Mouse (Mus musculus) hindbrain, postnatal 0 days (tissue): Measurements from ENCODE around the gene Lgals3bp. TPM values are rescaled to one million over a fixed set of nuclear protein-coding genes. Genes with fewer than 3 reads are reported as not detected.

Experiments
- ATAC-seq: fragments of 200-750 bp; cut with Nextera tagmentation; 2 replicates; pipeline ENCODE4 v1.8.0; 2017; ENCODE audit warnings: mild to moderate bottlenecking, moderate TSS enrichment, moderate library complexity
- DNase-seq: peaks from one replicate; pipeline ENCODE4 v3.0.0-alpha.2; 2015; ENCODE audit warnings: low spot score
- H3K27ac ChIP-seq: fragments of 300-500 bp; sonication (generic); 2 replicates; pipeline ENCODE4 v1.5.1; 2014; ENCODE audit warnings: mild to moderate bottlenecking
- H3K27me3 ChIP-seq: fragments of 300-500 bp; sonication (generic); 2 replicates; pipeline ENCODE4 v1.6.1; 2014; ENCODE audit warnings: low read length, mixed read lengths; ENCODE audit not compliant: insufficient read depth
- H3K36me3 ChIP-seq: fragments of 300-500 bp; sonication (generic); 2 replicates; pipeline ENCODE4 v1.6.1; 2014; ENCODE audit warnings: low read length, mixed read lengths; ENCODE audit not compliant: insufficient read depth
- H3K4me1 ChIP-seq: fragments of 300-500 bp; sonication (generic); 2 replicates; pipeline ENCODE4 v1.6.1; 2014; ENCODE audit warnings: antibody characterized with exemption, low read length, mixed read lengths; ENCODE audit not compliant: insufficient read depth
- H3K4me2 ChIP-seq: fragments of 300-500 bp; sonication (generic); 2 replicates; pipeline ENCODE4 v1.6.1; 2014; ENCODE audit warnings: low read depth, mild to moderate bottlenecking, low read length, moderate library complexity, mixed read lengths
- H3K4me3 ChIP-seq: fragments of 300-500 bp; sonication (generic); 2 replicates; pipeline ENCODE4 v1.5.1; 2014; ENCODE audit warnings: low read length
- H3K9ac ChIP-seq: fragments of 300-500 bp; sonication (generic); replicated peaks from 2 replicates; pipeline ENCODE4 v1.6.1; 2014; ENCODE audit warnings: mild to moderate bottlenecking, low read length, moderate library complexity, mixed read lengths
- H3K9me3 ChIP-seq: fragments of 300-500 bp; sonication (generic); 2 replicates; pipeline ENCODE4 v1.6.1; 2016; ENCODE audit warnings: low read length, mixed read lengths
- CTCF ChIP-seq: IDR thresholded peaks from 2 replicates; pipeline ENCODE4 v1.5.1; 2016; ENCODE audit warnings: antibody characterized with exemption, control low read depth, low read depth
- WGBS: fragments of 180-500 bp; shearing (Covaris S2); extraction: QIAGEN DNeasy Blood & Tissue Kit; methylation state at CpG from one replicate; pipeline ENCODE4 v1.1.7; 2014; 5-methylcytosine and 5-hydroxymethylcytosine counted together
- polyA plus RNA-seq: library from polyadenylated mRNA; unstranded; fragments of >200 nt; fragmentation: Nextera tagmentation; extraction: Ambion mirVana; gene quantifications from 2 replicates; pipeline ENCODE4 v1.2.1, GENCODE M21; 2015
- total RNA-seq: library from RNA; depleted of rRNA; stranded (reverse); fragments of >200 nt; gene quantifications from 2 replicates; pipeline ENCODE4 v1.2.3, GENCODE M21; 2014

The Lgals3bp gene
- total and polyA plus RNA-seq, 2 experiments from 2014 or later, result 18.5 to 25.5 TPM

- 80% methylated on average over 8 of the region's 8 CpGs for WGBS
- ATAC-seq, result no peak
- Histone ChIP-seq H3K27me3 (no peaks in the 10 kb centered on the region), H3K9me3 (no peaks in the 10 kb centered on the region), H3K4me3 (no peak overlapping the region), H3K36me3 (no peaks in the 10 kb centered on the region), H3K4me1 (no peaks in the 10 kb centered on the region), H3K9ac (no peak overlapping the region), H3K4me2 (no peak overlapping the region), H3K27ac (no peak overlapping the region)
- no peak for DNase-seq
- TF ChIP-seq CTCF, result no peak
Measured at GRCm38 (mm10) chr11:118375461-118375860, 26.4 kb downstream of the Lgals3bp start.

- DNase-seq, result peak; percentile 64
- Histone ChIP-seq H3K27ac (no peak overlapping the region), H3K4me2 (no peak overlapping the region), H3K4me3 (no peak overlapping the region), H3K27me3 (no peaks in the 10 kb centered on the region), H3K36me3 (no peaks in the 10 kb centered on the region), H3K9me3 (no peaks in the 10 kb centered on the region), H3K9ac (no peak overlapping the region), H3K4me1 (no peaks in the 10 kb centered on the region)
- peak; percentile 42; the same call in 1 of the 2 replicates for ATAC-seq
- TF ChIP-seq CTCF, result peak; percentile 42
Measured at GRCm38 (mm10) chr11:118375006-118375405, 26.9 kb downstream of the Lgals3bp start.

DNA sequence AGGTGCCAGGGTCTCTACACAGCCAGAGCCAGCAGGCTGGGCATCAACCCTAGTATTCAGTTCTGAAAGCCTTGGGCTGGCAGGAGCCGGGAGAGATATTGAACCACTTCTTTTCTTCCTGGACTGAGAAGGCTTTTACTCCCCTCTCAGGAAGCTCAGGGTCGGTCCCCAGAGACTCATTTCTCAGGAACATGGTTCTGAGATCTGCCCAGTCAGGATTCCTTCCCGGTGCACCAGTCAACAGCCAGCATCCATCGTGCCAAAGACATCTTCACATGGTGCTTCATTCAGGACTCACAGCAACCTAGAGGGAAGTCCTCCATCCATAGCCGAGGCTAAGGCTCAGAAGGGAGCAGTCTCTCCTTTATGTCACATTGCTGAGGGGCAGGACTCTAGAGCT lies 27.4 kb downstream of the Lgals3bp start:
- H3K4me3 ChIP-seq, result no peak overlapping the region
- no peaks in the 10 kb centered on the region for H3K36me3 ChIP-seq
- no peak overlapping the region for H3K27ac ChIP-seq
- TF ChIP-seq CTCF, result no peak
- no peaks in the 10 kb centered on the region for H3K4me1 ChIP-seq
- ATAC-seq, result no peak
- no peak overlapping the region for H3K4me2 ChIP-seq
- no peaks in the 10 kb centered on the region for H3K9me3 ChIP-seq
- no peak overlapping the region for H3K9ac ChIP-seq
- DNase-seq, result no peak
- 58% methylated on average over 5 of the region's 5 CpGs for WGBS
- no peaks in the 10 kb centered on the region for H3K27me3 ChIP-seq

- no peak for TF ChIP-seq CTCF
- DNase-seq (no peak), ATAC-seq (no peak)
- H3K9ac ChIP-seq, result no peak overlapping the region
- no peak overlapping the region for H3K4me2 ChIP-seq
- no peaks in the 10 kb centered on the region for H3K27me3 ChIP-seq
- no peaks in the 10 kb centered on the region for H3K9me3 ChIP-seq
- H3K4me1 ChIP-seq, result no peaks in the 10 kb centered on the region
- H3K27ac ChIP-seq, result no peak overlapping the region
- no peaks in the 10 kb centered on the region for H3K36me3 ChIP-seq
- 58% methylated on average over 7 of the region's 7 CpGs for WGBS
- no peak overlapping the region for H3K4me3 ChIP-seq
Measured at GRCm38 (mm10) chr11:118372641-118373040, 29.3 kb downstream of the Lgals3bp start.

GRCm38 (mm10) chr11:118371876-118372275 lies 30.0 kb downstream of the Lgals3bp start:
- H3K27ac ChIP-seq, result no peak overlapping the region
- 84% methylated on average over 7 of the region's 7 CpGs for WGBS
- no peak for DNase-seq
- no peak for TF ChIP-seq CTCF
- H3K4me1 ChIP-seq, result no peaks in the 10 kb centered on the region
- no peaks in the 10 kb centered on the region for H3K36me3 ChIP-seq
- H3K27me3 ChIP-seq, result no peaks in the 10 kb centered on the region
- H3K4me3 ChIP-seq, result no peak overlapping the region
- no peak overlapping the region for H3K4me2 ChIP-seq
- no peak for ATAC-seq
- H3K9ac ChIP-seq, result no peak overlapping the region
- H3K9me3 ChIP-seq, result no peaks in the 10 kb centered on the region

GRCm38 (mm10) chr11:118369657-118370056 lies 32.2 kb downstream of the Lgals3bp start:
- Histone ChIP-seq H3K4me2 (no peak overlapping the region), H3K9me3 (no peaks in the 10 kb centered on the region), H3K4me1 (no peaks in the 10 kb centered on the region), H3K27me3 (no peaks in the 10 kb centered on the region), H3K4me3 (no peak overlapping the region), H3K9ac (no peak overlapping the region), H3K27ac (no peak overlapping the region), H3K36me3 (no peaks in the 10 kb centered on the region)
- WGBS, result 85% methylated on average over 8 of the region's 8 CpGs
- no peak for TF ChIP-seq CTCF
- DNase-seq, result no peak
- ATAC-seq, result no peak

DNA sequence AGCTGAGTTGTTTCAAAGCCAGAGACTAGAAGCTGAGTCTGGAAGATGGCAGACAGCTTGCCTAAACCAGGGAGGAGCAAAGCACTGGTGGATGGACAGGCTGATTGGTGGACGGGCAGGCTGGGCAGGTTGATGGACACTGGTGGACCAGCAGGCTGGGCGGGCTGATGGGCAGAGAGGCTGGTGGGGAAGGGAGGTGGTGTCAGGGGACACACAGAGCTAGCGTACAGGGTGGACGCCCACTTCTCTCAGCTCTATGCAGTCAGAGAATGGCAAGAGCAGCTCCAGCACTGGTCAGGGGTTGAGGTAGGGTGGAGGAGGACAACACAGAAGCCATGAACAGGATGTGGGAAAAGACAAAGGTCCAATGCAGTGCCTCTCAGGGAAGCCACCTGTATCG lies 32.6 kb downstream of the Lgals3bp start:
- 79% methylated on average over 5 of the region's 5 CpGs for WGBS
- Histone ChIP-seq H3K4me3 (no peak overlapping the region), H3K4me2 (no peak overlapping the region), H3K27me3 (no peaks in the 10 kb centered on the region), H3K9ac (no peak overlapping the region), H3K9me3 (no peaks in the 10 kb centered on the region), H3K36me3 (no peaks in the 10 kb centered on the region), H3K4me1 (no peaks in the 10 kb centered on the region), H3K27ac (no peak overlapping the region)
- DNase-seq (no peak), ATAC-seq (no peak)
- TF ChIP-seq CTCF, result no peak
